Mouse (Mus musculus): Measurements from ENCODE around the gene Gm49318. TPM values are rescaled to one million over a fixed set of nuclear protein-coding genes. Genes with fewer than 3 reads are reported as not detected.

Gm49318 gene
- polyA plus RNA-seq, 1 experiment: not detected

- Histone ChIP-seq H3K27me3 (ENCODE audit: control insufficient read depth, insufficient read depth, insufficient read length) (no peaks in the 10 kb centered on the region), H3K4me2 (ENCODE audit: low read depth) (peak overlapping the region; percentile 59), H3ac (ENCODE audit: control insufficient read depth, insufficient read length) (no peak overlapping the region), H3K4me3 (peak overlapping the region; percentile 3), H3K79me2 (ENCODE audit: control insufficient read depth, insufficient read depth) (no peaks in the 10 kb centered on the region), H3K36me3 (ENCODE audit: control insufficient read depth, insufficient read depth) (no peaks in the 10 kb centered on the region)
- TF ChIP-seq POLR2AphosphoS2 (IDR thresholded peaks at IDR 0.05; ENCODE audit: insufficient read length, low read depth) (no peak), SRF (IDR thresholded peaks at IDR 0.05; ENCODE audit: control insufficient read depth, insufficient read length, low read depth) (peak; percentile 47)
These were observed 24.8 kb upstream of the Gm49318 start for GRCm38 (mm10) chr9:22095854-22096307.

GRCm38 (mm10) chr9:22092746-22093145 is 21.7 kb upstream of the Gm49318 start:
- no peaks in the 10 kb centered on the region for H3K36me3 ChIP-seq (ENCODE audit: control insufficient read depth, insufficient read depth)
- H3K4me2 ChIP-seq (ENCODE audit: low read depth): no peak overlapping the region
- no peak overlapping the region for H3K4me3 ChIP-seq
- no peaks in the 10 kb centered on the region for H3K79me2 ChIP-seq (ENCODE audit: control insufficient read depth, insufficient read depth)
- H3K27me3 ChIP-seq (ENCODE audit: control insufficient read depth, insufficient read depth, insufficient read length): no peaks in the 10 kb centered on the region
- TF ChIP-seq REST (IDR thresholded peaks at IDR 0.05; ENCODE audit: insufficient read depth, insufficient read length) (no peak), MYOD1 (IDR thresholded peaks at IDR 0.05; ENCODE audit: control insufficient read depth in 1 of 3, insufficient read length in 2 of 3, low read depth in 2 of 3) (no peak), TCF3 (IDR thresholded peaks at IDR 0.05; ENCODE audit: insufficient read length, low read depth) (no peak), E2F4 (IDR thresholded peaks at IDR 0.05; ENCODE audit: insufficient read depth) (no peak)
- no peak overlapping the region for H3ac ChIP-seq (ENCODE audit: control insufficient read depth, insufficient read length)

- no peaks in the 10 kb centered on the region for H3K79me2 ChIP-seq (ENCODE audit: control insufficient read depth, insufficient read depth)
- no peaks in the 10 kb centered on the region for H3K27me3 ChIP-seq (ENCODE audit: control insufficient read depth, insufficient read depth, insufficient read length)
- no peak overlapping the region for H3ac ChIP-seq (ENCODE audit: control insufficient read depth, insufficient read length)
- H3K4me3 ChIP-seq: no peak overlapping the region
- TF ChIP-seq POLR2A (IDR thresholded peaks at IDR 0.05; ENCODE audit: insufficient read length, low read depth): no peak
- no peak for TF ChIP-seq MYOG (IDR thresholded peaks at IDR 0.05; ENCODE audit: control insufficient read depth in 1 of 3, insufficient read depth in 1 of 3, insufficient read length in 2 of 3, low read depth in 2 of 3)
- no peak for TF ChIP-seq CEBPB (IDR thresholded peaks at IDR 0.05; ENCODE audit: insufficient read depth, poor library complexity, severe bottlenecking)
- TF ChIP-seq E2F4 (IDR thresholded peaks at IDR 0.05; ENCODE audit: insufficient read depth): no peak
- TF ChIP-seq REST (IDR thresholded peaks at IDR 0.05; ENCODE audit: insufficient read depth, insufficient read length): no peak
- TF ChIP-seq TCF3 (IDR thresholded peaks at IDR 0.05; ENCODE audit: insufficient read length, low read depth): no peak
- TF ChIP-seq POLR2AphosphoS2 (IDR thresholded peaks at IDR 0.05; ENCODE audit: insufficient read length, low read depth): no peak
- no peak for TF ChIP-seq SRF (IDR thresholded peaks at IDR 0.05; ENCODE audit: control insufficient read depth, insufficient read length, low read depth)
- TF ChIP-seq USF1 (IDR thresholded peaks at IDR 0.05; ENCODE audit: low read depth): no peak
- no peak for TF ChIP-seq TCF12 (IDR thresholded peaks at IDR 0.05; ENCODE audit: insufficient read depth, poor library complexity, severe bottlenecking)
- TF ChIP-seq MAX (IDR thresholded peaks at IDR 0.05; ENCODE audit: low read depth): no peak
- TF ChIP-seq MYOD1 (IDR thresholded peaks at IDR 0.05; ENCODE audit: control insufficient read depth in 1 of 3, insufficient read length in 2 of 3, low read depth in 2 of 3): no peak
- no peaks in the 10 kb centered on the region for H3K36me3 ChIP-seq (ENCODE audit: control insufficient read depth, insufficient read depth)
- H3K4me2 ChIP-seq (ENCODE audit: low read depth): no peak overlapping the region
These were observed 18.9 kb upstream of the Gm49318 start for GRCm38 (mm10) chr9:22089986-22090385.

- no peaks in the 10 kb centered on the region for H3K27me3 ChIP-seq (ENCODE audit: control insufficient read depth, insufficient read depth, insufficient read length)
- no peak overlapping the region for H3ac ChIP-seq (ENCODE audit: control insufficient read depth, insufficient read length)
- H3K36me3 ChIP-seq (ENCODE audit: control insufficient read depth, insufficient read depth): no peaks in the 10 kb centered on the region
- no peak overlapping the region for H3K4me3 ChIP-seq
- TF ChIP-seq REST (IDR thresholded peaks at IDR 0.05; ENCODE audit: insufficient read depth, insufficient read length) (no peak), TCF3 (IDR thresholded peaks at IDR 0.05; ENCODE audit: insufficient read length, low read depth) (no peak), MAX (IDR thresholded peaks at IDR 0.05; ENCODE audit: low read depth) (no peak), USF1 (IDR thresholded peaks at IDR 0.05; ENCODE audit: low read depth) (no peak), SRF (IDR thresholded peaks at IDR 0.05; ENCODE audit: control insufficient read depth, insufficient read length, low read depth) (no peak), CEBPB (IDR thresholded peaks at IDR 0.05; ENCODE audit: insufficient read depth, poor library complexity, severe bottlenecking) (no peak), TCF12 (IDR thresholded peaks at IDR 0.05; ENCODE audit: insufficient read depth, poor library complexity, severe bottlenecking) (no peak)
- peaks cover 2% of the 10 kb centered on the region for H3K79me2 ChIP-seq (ENCODE audit: control insufficient read depth, insufficient read depth)
- H3K4me2 ChIP-seq (ENCODE audit: low read depth): no peak overlapping the region
These were observed 18.2 kb upstream of the Gm49318 start for GRCm38 (mm10) chr9:22089281-22089680.

- Histone ChIP-seq H3K27me3 (ENCODE audit: control insufficient read depth, insufficient read depth, insufficient read length) (no peaks in the 10 kb centered on the region), H3ac (ENCODE audit: control insufficient read depth, insufficient read length) (no peak overlapping the region), H3K4me3 (no peak overlapping the region), H3K36me3 (ENCODE audit: control insufficient read depth, insufficient read depth) (no peaks in the 10 kb centered on the region), H3K4me2 (ENCODE audit: low read depth) (no peak overlapping the region), H3K79me2 (ENCODE audit: control insufficient read depth, insufficient read depth) (peaks cover 4% of the 10 kb centered on the region)
- TF ChIP-seq CEBPB (IDR thresholded peaks at IDR 0.05; ENCODE audit: insufficient read depth, poor library complexity, severe bottlenecking) (no peak), MYOG (IDR thresholded peaks at IDR 0.05; ENCODE audit: control insufficient read depth in 1 of 3, insufficient read depth in 1 of 3, insufficient read length in 2 of 3, low read depth in 2 of 3) (no peak), REST (IDR thresholded peaks at IDR 0.05; ENCODE audit: insufficient read depth, insufficient read length) (no peak), POLR2A (IDR thresholded peaks at IDR 0.05; ENCODE audit: insufficient read length, low read depth) (no peak), SRF (IDR thresholded peaks at IDR 0.05; ENCODE audit: control insufficient read depth, insufficient read length, low read depth) (no peak)
These were observed 16.1 kb upstream of the Gm49318 start for GRCm38 (mm10) chr9:22087034-22087618.

Measured in myocyte (in vitro differentiated cells).